Mouse (Mus musculus) CH12.LX (cell line): ENCODE results near the gene Sept5. TPM values are rescaled to one million over a fixed set of nuclear protein-coding genes. Genes with fewer than 3 reads are reported as not detected.

Experiments
- DNase-seq: peaks from one replicate; pipeline ENCODE4 v3.0.0-alpha.2; 2013; ENCODE audit errors: extremely low read depth
- H3K27ac ChIP-seq: 2 replicates; pipeline ENCODE4 v1.5.1; 2012; ENCODE audit warnings: low read depth, mild to moderate bottlenecking, control low read depth, moderate library complexity; ENCODE audit not compliant: insufficient read depth
- H3K27me3 ChIP-seq: replicated peaks from 2 replicates; pipeline ENCODE3; 2012; ENCODE audit warnings: inconsistent platforms
- H3K36me3 ChIP-seq, 2 experiments: replicated peaks in 1 of 2; 2 replicates each; pipeline versions ENCODE3 to v1.6.1; 2012; ENCODE audit warnings: inconsistent platforms in 1 of 2, low read length in 1 of 2, mild to moderate bottlenecking in 1 of 2, mixed read lengths in 1 of 2, moderate library complexity in 1 of 2; ENCODE audit not compliant: control insufficient read depth in 1 of 2, insufficient read depth in 1 of 2
- H3K4me1 ChIP-seq, 2 experiments: 2 replicates each; pipeline ENCODE4 v1.6.1; 2012; ENCODE audit warnings: inconsistent platforms in 1 of 2, moderate library complexity in 1 of 2; ENCODE audit not compliant: insufficient read depth in 2 of 2, control insufficient read depth in 1 of 2
- H3K4me2 ChIP-seq: 2 replicates; pipeline ENCODE4 v1.6.1; 2012; ENCODE audit warnings: low read depth, mild to moderate bottlenecking, control low read depth; ENCODE audit not compliant: poor library complexity, insufficient read depth, severe bottlenecking
- H3K4me3 ChIP-seq, 3 experiments: fragments of 150-350 bp in 1 of 3; sonication (generic) in 1 of 3; replicated peaks in 1 of 3; 2 replicates each; pipeline versions ENCODE3 to v1.5.1; 2011 to 2012; ENCODE audit warnings: low read depth in 2 of 3, low read length in 2 of 3, mild to moderate bottlenecking in 2 of 3, moderate library complexity in 2 of 3, control low read depth in 1 of 3, improper control_type of control experiment in 1 of 3, inconsistent platforms in 1 of 3, mixed read lengths in 1 of 3; ENCODE audit not compliant: poor library complexity in 1 of 3
- H3K79me2 ChIP-seq: replicated peaks from 2 replicates; pipeline ENCODE4 v1.6.1; 2012; ENCODE audit warnings: mild to moderate bottlenecking, moderate library complexity; ENCODE audit not compliant: control insufficient read depth, poor library complexity, insufficient read depth, severe bottlenecking; ENCODE audit errors: extremely low read depth
- H3K9ac ChIP-seq: 2 replicates; pipeline ENCODE4 v1.6.1; 2012; ENCODE audit warnings: low read depth, mild to moderate bottlenecking, control low read depth, moderate library complexity; ENCODE audit not compliant: insufficient read depth
- H3K9me3 ChIP-seq: replicated peaks from 2 replicates; pipeline ENCODE3; 2012; ENCODE audit warnings: low read length, inconsistent platforms, mixed read lengths
- BHLHE40 ChIP-seq: IDR thresholded peaks from 2 replicates; pipeline ENCODE4 v1.6.1; 2011; ENCODE audit warnings: mild to moderate bottlenecking, low read depth, low read length, improper control_type of control experiment
- CHD2 ChIP-seq: IDR thresholded peaks from 2 replicates; pipeline ENCODE4 v1.6.1; 2011; ENCODE audit warnings: low read length, improper control_type of control experiment
- CTCF ChIP-seq, 2 experiments: IDR thresholded peaks in 1 of 2; conservative IDR thresholded peaks in 1 of 2; 2 replicates each; pipeline ENCODE4 v1.5.1; 2011 to 2012; ENCODE audit warnings: low read depth in 2 of 2, low read length in 2 of 2, improper control_type of control experiment in 1 of 2, inconsistent platforms in 1 of 2, mild to moderate bottlenecking in 1 of 2, moderate library complexity in 1 of 2
- ELF1 ChIP-seq: IDR thresholded peaks from 2 replicates; pipeline ENCODE4 v1.6.1; 2014; ENCODE audit warnings: low read depth, mild to moderate bottlenecking, inconsistent platforms, low read length, improper control_type of control experiment
- GABPA ChIP-seq: IDR thresholded peaks from 2 replicates; pipeline ENCODE4 v1.6.1; 2012; ENCODE audit warnings: low read depth, low read length, improper control_type of control experiment, inconsistent platforms; ENCODE audit not compliant: insufficient replicate concordance
- HCFC1 ChIP-seq: IDR thresholded peaks from 2 replicates; pipeline ENCODE4 v1.6.1; 2012; ENCODE audit warnings: low read depth, mild to moderate bottlenecking, inconsistent platforms, low read length, improper control_type of control experiment
- IRF4 ChIP-seq: IDR thresholded peaks from 2 replicates; pipeline ENCODE4 v1.6.1; 2014; ENCODE audit warnings: low read depth, mild to moderate bottlenecking, inconsistent platforms, low read length, improper control_type of control experiment
- JUN ChIP-seq: IDR thresholded peaks from 2 replicates; pipeline ENCODE4 v1.6.1; 2011; ENCODE audit warnings: low read depth, mild to moderate bottlenecking, low read length, improper control_type of control experiment, moderate library complexity; ENCODE audit not compliant: insufficient read depth
- KAT2A ChIP-seq: IDR thresholded peaks from 2 replicates; pipeline ENCODE4 v1.6.1; 2012; ENCODE audit warnings: low read length, improper control_type of control experiment, inconsistent platforms; ENCODE audit not compliant: insufficient replicate concordance
- MAFK ChIP-seq: IDR thresholded peaks from 2 replicates; pipeline ENCODE4 v1.6.1; 2011; ENCODE audit warnings: low read length, improper control_type of control experiment; ENCODE audit not compliant: insufficient replicate concordance
- MAX ChIP-seq: IDR thresholded peaks from 2 replicates; pipeline ENCODE4 v1.6.1; 2011; ENCODE audit warnings: low read length, improper control_type of control experiment
- MXI1 ChIP-seq: IDR thresholded peaks from 2 replicates; pipeline ENCODE4 v1.6.1; 2011; ENCODE audit warnings: mild to moderate bottlenecking, low read depth, low read length, improper control_type of control experiment
- MYC ChIP-seq: IDR thresholded peaks from 2 replicates; pipeline ENCODE4 v1.6.1; 2011; ENCODE audit warnings: low read depth, mild to moderate bottlenecking, improper control_type of control experiment, low read length
- NELFE ChIP-seq: IDR thresholded peaks from 2 replicates; pipeline ENCODE4 v1.6.1; 2011; ENCODE audit warnings: low read depth, low read length, improper control_type of control experiment
- POLR2A ChIP-seq: IDR thresholded peaks from 2 replicates; pipeline ENCODE4 v1.6.1; 2011; ENCODE audit warnings: low read depth, mild to moderate bottlenecking, improper control_type of control experiment, low read length
- RAD21 ChIP-seq: IDR thresholded peaks from 2 replicates; pipeline ENCODE4 v1.6.1; 2011; ENCODE audit warnings: low read depth, mild to moderate bottlenecking, low read length, improper control_type of control experiment, moderate library complexity
- RCOR1 ChIP-seq: conservative IDR thresholded peaks from 2 replicates; pipeline ENCODE4 v1.6.1; 2012; ENCODE audit warnings: low read depth, mild to moderate bottlenecking, inconsistent platforms, low read length, improper control_type of control experiment
- SMC3 ChIP-seq: IDR thresholded peaks from 2 replicates; pipeline ENCODE4 v1.6.1; 2011; ENCODE audit warnings: low read depth, low read length, improper control_type of control experiment
- TBP ChIP-seq: conservative IDR thresholded peaks from 2 replicates; pipeline ENCODE4 v1.6.1; 2011; ENCODE audit warnings: low read depth, low read length, improper control_type of control experiment
- UBTF ChIP-seq: IDR thresholded peaks from 2 replicates; pipeline ENCODE4 v1.6.1; 2012; ENCODE audit warnings: low read depth, mild to moderate bottlenecking, inconsistent platforms, low read length, improper control_type of control experiment, moderate library complexity
- USF1 ChIP-seq: IDR thresholded peaks from 2 replicates; pipeline ENCODE4 v1.6.1; 2014; ENCODE audit warnings: low read depth, mild to moderate bottlenecking, inconsistent platforms, low read length, improper control_type of control experiment
- USF2 ChIP-seq: conservative IDR thresholded peaks from 2 replicates; pipeline ENCODE4 v1.6.1; 2011; ENCODE audit warnings: low read depth, low read length, improper control_type of control experiment
- ZKSCAN1 ChIP-seq: IDR thresholded peaks from 2 replicates; pipeline ENCODE4 v1.6.1; 2012; ENCODE audit warnings: low read depth, inconsistent platforms, low read length, improper control_type of control experiment, borderline replicate concordance
- ZMIZ1 ChIP-seq: IDR thresholded peaks from 2 replicates; pipeline ENCODE4 v1.6.1; 2012; ENCODE audit warnings: low read depth, mild to moderate bottlenecking, inconsistent platforms, low read length, improper control_type of control experiment
- ZNF384 ChIP-seq: IDR thresholded peaks from 2 replicates; pipeline ENCODE4 v1.6.1; 2012; ENCODE audit warnings: low read depth, low read length, improper control_type of control experiment, inconsistent platforms
- dilution Hi-C: fragments of 300-500 bp; cut with MboI; formaldehyde crosslinking; loops from 2 replicates; pipeline ENCODE4 v1.14.3; 2020; ENCODE audit warnings: low sequenced_read_pairs; ENCODE audit not compliant: extremely low pct_unique_long_range_greater_than_20kb, extremely low pct_ligation_motif_present
- in situ Hi-C: fragments of 300-500 bp; cut with MboI; formaldehyde crosslinking; loops from 3 replicates; pipeline ENCODE4 v1.14.3; 2019; ENCODE audit warnings: low sequenced_read_pairs, low pct_ligation_motif_present, low pct_unique_long_range_greater_than_20kb, mixed read lengths
- polyA plus RNA-seq: library from polyadenylated mRNA; unstranded; fragments of >175 nt; gene quantifications from 2 replicates; pipeline ENCODE4 v1.2.1, GENCODE M21; 2012; ENCODE audit warnings: low read depth; ENCODE audit not compliant: insufficient read length
- total RNA-seq, 2 experiments: library from RNA; depleted of rRNA; stranded (reverse); fragments of 300-350 nt in 1 of 2; fragments of >200 nt in 1 of 2; gene quantifications; 2 replicates each; pipeline ENCODE4 v1.2.3; 2012 to 2014

Gene Sept5
- total and polyA plus RNA-seq, 3 experiments, result 0.56 to 3.9 (median 0.63) TPM

- Histone ChIP-seq H3K27ac (no peak overlapping the region), H3K27me3 (peaks cover 27% of the 10 kb centered on the region), H3K4me3 (no peak overlapping the region), H3K36me3 (no peaks in the 10 kb centered on the region), H3K9ac (no peak overlapping the region), H3K4me2 (no peak overlapping the region), H3K79me2 (no peaks in the 10 kb centered on the region), H3K4me1 (peaks cover 4 to 7% of the 10 kb centered on the region in 2 experiments; a peak in 2 of 4 replicates), H3K9me3 (peaks cover 49% of the 10 kb centered on the region)
- TF ChIP-seq MXI1 (no peak), MAX (no peak), ZKSCAN1 (no peak), USF2 (no peak), SMC3 (no peak), BHLHE40 (no peak), TBP (no peak), MYC (no peak), CTCF (conservative IDR thresholded peaks at IDR 0.05 in 1 of 2, IDR thresholded peaks at IDR 0.05 in 1 of 2; ENCODE audit: low read depth in 2 of 2, low read length in 2 of 2) (no peak), ZMIZ1 (no peak), GABPA (no peak), CHD2 (no peak), USF1 (no peak), ELF1 (no peak), KAT2A (no peak), ZNF384 (no peak), IRF4 (no peak)
- DNase-seq, result no peak
- dilution Hi-C loops (no loop called here), in situ Hi-C loops (no loop called here)
Observed at GRCm38 (mm10) chr16:18586906-18587546, 42.7 kb downstream of the Sept5 start.

GRCm38 (mm10) chr16:18586076-18586905 is 43.5 kb downstream of the Sept5 start:
- Histone ChIP-seq H3K9me3 (peaks cover 56% of the 10 kb centered on the region), H3K4me1 (peaks cover 4 to 7% of the 10 kb centered on the region in 2 experiments; a peak in 2 of 4 replicates), H3K27ac (no peak overlapping the region), H3K36me3 (no peaks in the 10 kb centered on the region), H3K27me3 (peaks cover 20% of the 10 kb centered on the region), H3K79me2 (no peaks in the 10 kb centered on the region), H3K9ac (no peak overlapping the region), H3K4me3 (peak overlapping the region in 1 of 3 experiments; percentile 2), H3K4me2 (no peak overlapping the region)
- DNase-seq, result no peak
- in situ Hi-C loops (no loop called here), dilution Hi-C loops (no loop called here)
- no peak for TF ChIP-seq RAD21
- no peak for TF ChIP-seq MAX
- TF ChIP-seq JUN, result no peak
- no peak for TF ChIP-seq ZMIZ1
- no peak for TF ChIP-seq MAFK
- TF ChIP-seq POLR2A, result no peak
- TF ChIP-seq RCOR1, result no peak
- TF ChIP-seq NELFE, result no peak
- no peak for TF ChIP-seq HCFC1
- no peak for TF ChIP-seq UBTF
